8 mouse cellular contexts compared by ENCODE assay signal in genomic region chrX:99974803-99975202, GRCm38 (mm10). TPM values are rescaled to one million over a fixed set of nuclear protein-coding genes. Genes with fewer than 3 reads are reported as not detected.
DNase-seq lines count a peak whose midpoint lies in the region; ATAC-seq and TF ChIP-seq lines count a peak whose summit lies in the region.

No protein-coding gene starts in this region.

- no peaks in the 10 kb centered on the region for H3K79me2 ChIP-seq in heart, adult 2 months (replicated peaks; ENCODE audit: control insufficient read depth, insufficient read depth, low read length)

- H3K4me3 ChIP-seq in heart, adult 2 months = peak overlapping the region; percentile 61; the same call in 1 of the 2 replicates
- peak overlapping the region; percentile 88; the same call in 1 of the 2 replicates for H3K4me3 ChIP-seq in cortical plate, adult 2 months (ENCODE audit: insufficient read depth, low read length)
- peak overlapping the region; percentile 49 for H3K4me3 ChIP-seq in hindbrain, embryonic 12.5 days
- peak overlapping the region; percentile 56 for H3K4me3 ChIP-seq in midbrain, embryonic 12.5 days

- no peaks in the 10 kb centered on the region for H3K36me3 ChIP-seq in heart, adult 2 months (ENCODE audit: control insufficient read depth, insufficient read depth, low read length)
- H3K36me3 ChIP-seq in hindbrain, embryonic 12.5 days = no peaks in the 10 kb centered on the region
- H3K36me3 ChIP-seq in midbrain, embryonic 12.5 days = no peaks in the 10 kb centered on the region

- no peak overlapping the region for H3K9ac ChIP-seq in heart, adult 2 months (ENCODE audit: low read depth, low read length)
- no peak overlapping the region for H3K9ac ChIP-seq in hindbrain, embryonic 12.5 days
- H3K9ac ChIP-seq in midbrain, embryonic 12.5 days (replicated peaks) = no peak overlapping the region

- TF ChIP-seq POLR2A in heart, adult 2 months (IDR thresholded peaks at IDR 0.05; ENCODE audit: insufficient read depth, low read depth, low read length) = no peak
- no peak for TF ChIP-seq POLR2A in cortical plate, adult 2 months (IDR thresholded peaks at IDR 0.05; ENCODE audit: extremely low read depth, insufficient read depth, low read length)

- H3K9me3 ChIP-seq in hindbrain, embryonic 12.5 days (replicated peaks) = no peaks in the 10 kb centered on the region
- H3K9me3 ChIP-seq in midbrain, embryonic 12.5 days = no peaks in the 10 kb centered on the region

- ATAC-seq in hindbrain, embryonic 12.5 days (ENCODE audit: low FRiP score) = peak; percentile 10
- ATAC-seq in midbrain, embryonic 12.5 days (ENCODE audit: low FRiP score, low read depth) = no peak
- no peak for ATAC-seq in activated CD4-positive, CD25-positive, alpha-beta regulatory T cell, adult 4 months

- TF ChIP-seq CTCF in heart, adult 2 months (IDR thresholded peaks at IDR 0.05) = no peak
- TF ChIP-seq CTCF in cortical plate, adult 2 months (IDR thresholded peaks at IDR 0.05; ENCODE audit: extremely low read depth, insufficient read depth, low read length) = no peak

- TF ChIP-seq EP300 in heart, adult 2 months (IDR thresholded peaks at IDR 0.05; ENCODE audit: insufficient read depth, low read depth, low read length) = no peak

- H3K4me2 ChIP-seq in hindbrain, embryonic 12.5 days (replicated peaks) = peak overlapping the region; percentile 87
- peak overlapping the region; percentile 80 for H3K4me2 ChIP-seq in midbrain, embryonic 12.5 days (replicated peaks)

- no peaks in the 10 kb centered on the region for H3K4me1 ChIP-seq in heart, adult 2 months (ENCODE audit: control insufficient read depth, insufficient read depth, low read length)
- no peaks in the 10 kb centered on the region for H3K4me1 ChIP-seq in cortical plate, adult 2 months (ENCODE audit: control insufficient read depth, insufficient read depth, low read length)
- H3K4me1 ChIP-seq in hindbrain, embryonic 12.5 days = no peaks in the 10 kb centered on the region
- 0 out of 2 replicates have a peak, but pooled peaks cover 4% of the 10 kb centered on the region for H3K4me1 ChIP-seq in midbrain, embryonic 12.5 days

- DNase-seq in heart, adult 2 months = peak in 1 of 2 experiments; percentile 17
- DNase-seq in heart, adult 9 months (ENCODE audit: low spot score in 2 of 2) = no peak
- DNase-seq in ovary, postnatal 14 days (ENCODE audit: low spot score) = no peak
- no peak for DNase-seq in gastrocnemius, adult 8-10 months (ENCODE audit: low spot score in 2 of 2)

- 23% methylated on average over 5 of the region's 5 CpGs for WGBS in heart, adult 2 months
- 33% methylated on average over 5 of the region's 5 CpGs for WGBS in hindbrain, embryonic 12.5 days
- 32% methylated on average over 5 of the region's 5 CpGs for WGBS in midbrain, embryonic 12.5 days

- intact Hi-C loops in heart, adult 2 months (cut with DNase I) = loop anchor here (10.0 kb wide), 1 partner anchor 510 kb away; no protein-coding TSS in a partner anchor

- H3K27ac ChIP-seq in heart, adult 2 months = peak overlapping the region; percentile 7
- no peak overlapping the region for H3K27ac ChIP-seq in cortical plate, adult 2 months (ENCODE audit: insufficient read depth, low read length)
- no peak overlapping the region for H3K27ac ChIP-seq in hindbrain, embryonic 12.5 days
- no peak overlapping the region for H3K27ac ChIP-seq in midbrain, embryonic 12.5 days (replicated peaks)

- no peaks in the 10 kb centered on the region for H3K27me3 ChIP-seq in heart, adult 2 months (ENCODE audit: control insufficient read depth, insufficient read depth, low read length)
- H3K27me3 ChIP-seq in hindbrain, embryonic 12.5 days = peaks cover 17% of the 10 kb centered on the region
- peaks cover 26% of the 10 kb centered on the region for H3K27me3 ChIP-seq in midbrain, embryonic 12.5 days

RNA-seq across cellular contexts. Expression of gene Eda, which starts 0.6 kb away (rescaled TPM):
- 1 to 10 TPM; 1.7 to 2.3 TPM for total RNA-seq in heart, adult 2 months (2021)
- 1.4 and 2.4 TPM in 2 replicates for polyA plus RNA-seq in heart, adult 2 months (2012; rRNA removed)
- 3.1 and 3.4 TPM in 2 replicates for polyA plus RNA-seq in cortical plate, adult 2 months (2012; rRNA removed)
- 3.1 and 3.4 TPM in 2 replicates for polyA plus RNA-seq in hindbrain, embryonic 12.5 days (2016; fragmentation: Nextera tagmentation; extraction: Ambion mirVana)
- 2.7 TPM in 2 replicates for polyA plus RNA-seq in midbrain, embryonic 12.5 days (2016; fragmentation: Nextera tagmentation; extraction: Ambion mirVana)
- polyA plus RNA-seq in activated CD4-positive, CD25-positive, alpha-beta regulatory T cell, adult 4 months (2017; shearing (Covaris generic)) = under 1 TPM in 1 of 2 experiments, not detected in 1; 0.11 TPM
- total RNA-seq in gastrocnemius, adult 8-10 months (2022) = 1 to 10 TPM in 3 of 4 experiments, under 1 TPM in 1; 0.73 to 1.9 (median 1.5) TPM
